Mouse (Mus musculus): Measurements from ENCODE around the gene Gm5565. TPM values are rescaled to one million over a fixed set of nuclear protein-coding genes. Genes with fewer than 3 reads are reported as not detected.
"Not testable (repeated sequence)": the region's sequence is repeated elsewhere in the genome, so short reads cannot be mapped to it uniquely, and the experiment has no call there.

Gene Gm5565
- total RNA-seq (2014; rRNA removed) (not detected in 2 replicates), polyA plus RNA-seq (2015; fragmentation: Nextera tagmentation; extraction: Ambion mirVana) (not detected in 2 replicates)

DNA sequence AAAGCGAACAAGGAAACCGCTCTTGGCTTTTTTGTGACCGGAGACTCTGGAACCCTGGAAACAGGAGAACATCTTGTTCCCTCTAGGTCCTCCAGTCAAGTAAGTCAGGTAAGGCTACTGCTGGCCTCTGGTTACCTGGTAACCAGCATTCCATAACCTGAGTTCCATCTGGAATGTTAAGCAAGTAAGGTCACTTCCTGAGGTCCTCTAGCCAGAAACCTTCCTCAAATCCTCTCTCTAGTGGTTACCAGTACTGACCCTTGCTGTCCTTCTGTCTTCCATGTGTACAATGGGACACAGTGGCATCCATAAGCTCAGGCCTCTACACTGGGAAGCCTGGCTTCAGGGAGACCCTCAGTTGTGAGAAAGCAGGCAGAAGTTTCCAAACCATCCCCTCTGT, at the start of gene Gm5565:
Gene Gm5565 (minus strand): TSS at position 101 of the 400 bp plus-strand sequence.
- H3K27me3 ChIP-seq (ENCODE audit: insufficient read depth, low read length); H3K9me3 ChIP-seq (ENCODE audit: low read length); H3K9ac ChIP-seq; H3K4me1 ChIP-seq (ENCODE audit: insufficient read depth); H3K27ac ChIP-seq (ENCODE audit: low read depth, low read length); DNase-seq; H3K4me2 ChIP-seq (ENCODE audit: low read depth); ATAC-seq; H3K36me3 ChIP-seq (ENCODE audit: insufficient read depth); H3K4me3 ChIP-seq (ENCODE audit: low read depth, low read length): not testable (repeated sequence)
- 96% methylated on average over 3 of the region's 3 CpGs for WGBS

- H3K9me3 ChIP-seq (ENCODE audit: low read length): no peaks in the 10 kb centered on the region
- WGBS: 96% methylated on average over 5 of the region's 5 CpGs
- no peak for DNase-seq
- H3K27ac ChIP-seq (ENCODE audit: low read depth, low read length): no peak overlapping the region
- H3K4me3 ChIP-seq (ENCODE audit: low read depth, low read length): no peak overlapping the region
- H3K27me3 ChIP-seq (ENCODE audit: insufficient read depth, low read length): no peaks in the 10 kb centered on the region
- no peak for ATAC-seq
- no peak overlapping the region for H3K9ac ChIP-seq
- H3K4me1 ChIP-seq (ENCODE audit: insufficient read depth): no peaks in the 10 kb centered on the region
- H3K36me3 ChIP-seq (ENCODE audit: insufficient read depth): peaks cover 73% of the 10 kb centered on the region
- H3K4me2 ChIP-seq (ENCODE audit: low read depth): no peak overlapping the region
- TF ChIP-seq CTCF (IDR thresholded peaks at IDR 0.05; ENCODE audit: low read depth): no peak
These were observed 45.2 kb upstream of the Gm5565 start for GRCm38 (mm10) chr5:146205537-146205936.

GRCm38 (mm10) chr5:146203921-146204320, 43.6 kb upstream of the Gm5565 start:
- Histone ChIP-seq H3K9me3 (ENCODE audit: low read length) (no peaks in the 10 kb centered on the region), H3K4me1 (ENCODE audit: insufficient read depth) (no peaks in the 10 kb centered on the region), H3K27ac (ENCODE audit: low read depth, low read length) (no peak overlapping the region), H3K4me2 (ENCODE audit: low read depth) (no peak overlapping the region), H3K9ac (no peak overlapping the region), H3K27me3 (ENCODE audit: insufficient read depth, low read length) (no peaks in the 10 kb centered on the region), H3K4me3 (ENCODE audit: low read depth, low read length) (no peak overlapping the region), H3K36me3 (ENCODE audit: insufficient read depth) (peaks cover 62% of the 10 kb centered on the region)
- WGBS: 89% methylated on average over 2 of the region's 2 CpGs
- DNase-seq (no peak), ATAC-seq (no peak)
- TF ChIP-seq CTCF (IDR thresholded peaks at IDR 0.05; ENCODE audit: low read depth): no peak

- WGBS: 99% methylated on average over 6 of the region's 6 CpGs
These were observed 40.2 kb upstream of the Gm5565 start for GRCm38 (mm10) chr5:146200580-146200979.

DNA sequence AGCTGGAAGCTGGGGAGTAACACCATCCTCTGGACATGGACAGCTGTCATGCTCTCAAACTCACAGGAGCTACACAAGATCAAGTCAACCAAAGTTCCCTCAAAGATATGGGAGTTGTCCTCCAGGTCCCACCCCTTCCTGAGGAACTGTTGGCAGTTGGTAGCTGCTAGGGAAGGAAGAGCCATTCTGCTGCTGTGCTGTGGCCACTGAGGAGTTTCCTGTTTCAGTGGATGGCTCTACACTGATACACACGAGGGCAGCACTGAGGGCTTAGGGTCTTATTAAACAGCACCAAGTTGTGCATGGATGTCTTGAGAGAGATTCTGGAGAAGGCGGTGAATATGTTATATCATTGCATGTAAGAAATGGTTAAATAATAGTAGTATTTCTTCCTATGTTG, 39.2 kb upstream of the Gm5565 start:
- Histone ChIP-seq H3K36me3 (ENCODE audit: insufficient read depth) (peaks cover 26% of the 10 kb centered on the region), H3K27me3 (ENCODE audit: insufficient read depth, low read length) (no peaks in the 10 kb centered on the region), H3K4me1 (ENCODE audit: insufficient read depth) (no peaks in the 10 kb centered on the region), H3K9ac (no peak overlapping the region), H3K27ac (ENCODE audit: low read depth, low read length) (no peak overlapping the region), H3K4me2 (ENCODE audit: low read depth) (no peak overlapping the region), H3K9me3 (ENCODE audit: low read length) (no peaks in the 10 kb centered on the region), H3K4me3 (ENCODE audit: low read depth, low read length) (no peak overlapping the region)
- no peak for TF ChIP-seq CTCF (IDR thresholded peaks at IDR 0.05; ENCODE audit: low read depth)
- no peak for DNase-seq
- WGBS: 78% methylated on average over 2 of the region's 2 CpGs
- no peak for ATAC-seq

More at GRCm38 (mm10) chr5:146200580-146200979, 40.2 kb upstream of the Gm5565 start:
- no peaks in the 10 kb centered on the region for H3K4me1 ChIP-seq (ENCODE audit: insufficient read depth)
- 0 out of 2 replicates have a peak, but pooled peaks have one; percentile 2 for TF ChIP-seq CTCF (IDR thresholded peaks at IDR 0.05; ENCODE audit: low read depth)
- no peak overlapping the region for H3K4me2 ChIP-seq (ENCODE audit: low read depth)
- DNase-seq (no peak), ATAC-seq (no peak)
- H3K4me3 ChIP-seq (ENCODE audit: low read depth, low read length): no peak overlapping the region
- H3K36me3 ChIP-seq (ENCODE audit: insufficient read depth): peaks cover 36% of the 10 kb centered on the region
- no peak overlapping the region for H3K9ac ChIP-seq
- no peaks in the 10 kb centered on the region for H3K9me3 ChIP-seq (ENCODE audit: low read length)
- H3K27me3 ChIP-seq (ENCODE audit: insufficient read depth, low read length): no peaks in the 10 kb centered on the region
- no peak overlapping the region for H3K27ac ChIP-seq (ENCODE audit: low read depth, low read length)

DNA sequence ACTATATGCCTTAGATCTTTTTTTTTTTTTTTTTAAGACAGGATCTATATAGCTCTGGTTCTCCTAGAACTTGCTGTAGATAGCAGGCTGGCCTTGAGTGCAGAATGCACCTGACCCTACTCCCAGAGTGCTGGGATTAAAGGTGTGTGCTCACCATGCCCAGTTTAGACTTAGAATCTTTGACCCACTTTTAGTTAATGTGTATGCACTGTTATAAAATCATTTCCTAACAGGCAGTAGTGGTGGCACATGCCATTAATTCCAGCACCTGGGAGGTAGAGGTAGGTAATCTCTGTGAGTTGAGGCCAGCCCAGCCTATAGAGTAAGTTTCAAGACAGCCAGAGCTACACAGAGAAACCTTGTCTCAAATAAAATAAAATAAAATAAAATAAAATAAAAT, 38.7 kb upstream of the Gm5565 start:
- ATAC-seq: no peak
- H3K4me2 ChIP-seq (ENCODE audit: low read depth): no peak overlapping the region
- DNase-seq: no peak
- no peaks in the 10 kb centered on the region for H3K4me1 ChIP-seq (ENCODE audit: insufficient read depth)
- H3K27me3 ChIP-seq (ENCODE audit: insufficient read depth, low read length): no peaks in the 10 kb centered on the region
- no peaks in the 10 kb centered on the region for H3K9me3 ChIP-seq (ENCODE audit: low read length)
- TF ChIP-seq CTCF (IDR thresholded peaks at IDR 0.05; ENCODE audit: low read depth): no peak
- no peak overlapping the region for H3K27ac ChIP-seq (ENCODE audit: low read depth, low read length)
- H3K4me3 ChIP-seq (ENCODE audit: low read depth, low read length): no peak overlapping the region
- H3K36me3 ChIP-seq (ENCODE audit: insufficient read depth): peaks cover 22% of the 10 kb centered on the region
- H3K9ac ChIP-seq: no peak overlapping the region

- no peak overlapping the region for H3K27ac ChIP-seq (ENCODE audit: low read depth, low read length)
- no peak for TF ChIP-seq CTCF (IDR thresholded peaks at IDR 0.05; ENCODE audit: low read depth)
- 82% methylated on average over 8 of the region's 8 CpGs for WGBS
- DNase-seq (no peak), ATAC-seq (no peak)
- no peaks in the 10 kb centered on the region for H3K9me3 ChIP-seq (ENCODE audit: low read length)
- 0 out of 2 replicates have a peak, but pooled peaks cover 4% of the 10 kb centered on the region for H3K36me3 ChIP-seq (ENCODE audit: insufficient read depth)
- no peak overlapping the region for H3K4me2 ChIP-seq (ENCODE audit: low read depth)
- H3K9ac ChIP-seq: no peak overlapping the region
- no peaks in the 10 kb centered on the region for H3K27me3 ChIP-seq (ENCODE audit: insufficient read depth, low read length)
- H3K4me3 ChIP-seq (ENCODE audit: low read depth, low read length): no peak overlapping the region
- no peaks in the 10 kb centered on the region for H3K4me1 ChIP-seq (ENCODE audit: insufficient read depth)
These were observed 33.0 kb upstream of the Gm5565 start for GRCm38 (mm10) chr5:146193360-146193759.

Data from forebrain, postnatal 0 days (tissue).